ENCODE assay signal across 22 mouse cellular contexts in genomic region chr7:123130198-123130597, GRCm38 (mm10). TPM values are rescaled to one million over a fixed set of nuclear protein-coding genes. Genes with fewer than 3 reads are reported as not detected.
DNase-seq lines count a peak whose midpoint lies in the region; ATAC-seq and TF ChIP-seq lines count a peak whose summit lies in the region.
"Had no signal": no experiment of that assay in that cellular context is flagged by ENCODE, and none has a peak within 500 bp of the region (broad histone marks: within the 10 kb centered on the region; RNA-seq: fewer than 3 reads in every experiment).

No protein-coding gene starts in this region.

- H3K27ac ChIP-seq in gastrocnemius, adult 2 months: peak overlapping the region; percentile 46
- H3K27ac ChIP-seq in liver, postnatal 0 days (ENCODE audit: low read depth): 0 out of 2 replicates have a peak overlapping the region, but pooled peaks have one; percentile 18
- H3K27ac ChIP-seq in liver, embryonic 11.5 days (ENCODE audit: low read depth, low read length): no peak overlapping the region
- peak overlapping the region; percentile 72 for H3K27ac ChIP-seq in bone marrow macrophage, adult 2 months (ENCODE audit: insufficient read depth, low read depth, low read length)
- H3K27ac ChIP-seq: kidney, embryonic 15.5 days; liver, embryonic 13.5 days; lung, embryonic 15.5 days; midbrain, embryonic 12.5 days; stomach, postnatal 0 days had no signal

- no peak overlapping the region for H3K4me2 ChIP-seq in liver, postnatal 0 days (ENCODE audit: low read depth, low read length)
- H3K4me2 ChIP-seq in liver, embryonic 11.5 days: no peak overlapping the region
- H3K4me2 ChIP-seq: heart, embryonic 11.5 days; kidney, embryonic 15.5 days; liver, embryonic 13.5 days; lung, embryonic 15.5 days; midbrain, embryonic 12.5 days had no signal

- ATAC-seq in liver, postnatal 0 days: no peak
- no peak for ATAC-seq in liver, embryonic 11.5 days (replicated peaks; ENCODE audit: low FRiP score)

- intact Hi-C loops in gastrocnemius, adult 2 months (cut with DNase I): no loop called here

- peaks cover 28% of the 10 kb centered on the region for H3K4me1 ChIP-seq in liver, postnatal 0 days (ENCODE audit: insufficient read depth)
- peaks cover 22% of the 10 kb centered on the region for H3K4me1 ChIP-seq in liver, embryonic 11.5 days (replicated peaks; ENCODE audit: control insufficient read depth, insufficient read depth, low read length)
- H3K4me1 ChIP-seq in bone marrow macrophage, adult 2 months (ENCODE audit: control insufficient read depth, insufficient read depth, low read length): peaks cover 35% of the 10 kb centered on the region

- DNase-seq in gastrocnemius, adult 2 months: no peak
- DNase-seq in gastrocnemius, adult 8-10 months (ENCODE audit: low spot score in 2 of 2): no peak
- DNase-seq in liver, postnatal 0 days: no peak
- DNase-seq in liver, embryonic 11.5 days (ENCODE audit: low spot score): no peak
- DNase-seq in embryo, embryonic 9.5 days (ENCODE audit: extremely low spot score): no peak
- no peak for DNase-seq in lung, postnatal 4 days
- DNase-seq in layer of hippocampus, adult 8-10 months (ENCODE audit: low spot score in 2 of 2): no peak
- DNase-seq: adrenal gland, postnatal 25 days; B cell, adult 2 months; cerebellum, adult 11-12 months; cerebellum, postnatal 10 days; gastrocnemius, postnatal 10 days; kidney, adult 11 months; kidney, postnatal 36 days; layer of hippocampus, adult 9-11 months; liver, embryonic 13.5 days had no signal

- TF ChIP-seq CTCF in gastrocnemius, adult 2 months (IDR thresholded peaks at IDR 0.05): no peak
- no peak for TF ChIP-seq CTCF in liver, postnatal 0 days (IDR thresholded peaks at IDR 0.05; ENCODE audit: low read depth)
- TF ChIP-seq CTCF in bone marrow macrophage, adult 2 months (IDR thresholded peaks at IDR 0.05; ENCODE audit: low read depth, low read length): no peak

- TF ChIP-seq POLR2A in bone marrow macrophage, adult 2 months (IDR thresholded peaks at IDR 0.05; ENCODE audit: borderline replicate concordance, low read depth, low read length): no peak

- no peaks in the 10 kb centered on the region for H3K27me3 ChIP-seq in liver, postnatal 0 days (ENCODE audit: insufficient read depth, low read length)
- no peaks in the 10 kb centered on the region for H3K27me3 ChIP-seq in liver, embryonic 11.5 days (replicated peaks; ENCODE audit: control insufficient read depth, insufficient read depth, low read length)
- H3K27me3 ChIP-seq: kidney, embryonic 15.5 days; liver, embryonic 13.5 days; lung, embryonic 15.5 days; midbrain, embryonic 12.5 days had no signal

- TF ChIP-seq EP300 in liver, postnatal 0 days (IDR thresholded peaks at IDR 0.05; ENCODE audit: low read depth): no peak

- no peaks in the 10 kb centered on the region for H3K9me3 ChIP-seq in liver, postnatal 0 days (ENCODE audit: low read length)
- no peaks in the 10 kb centered on the region for H3K9me3 ChIP-seq in liver, embryonic 11.5 days (ENCODE audit: control insufficient read depth, low read length)
- H3K9me3 ChIP-seq: kidney, embryonic 15.5 days; liver, embryonic 13.5 days; lung, embryonic 15.5 days; midbrain, embryonic 12.5 days had no signal

- no peak overlapping the region for H3K9ac ChIP-seq in liver, postnatal 0 days (replicated peaks)
- H3K9ac ChIP-seq in liver, embryonic 11.5 days (ENCODE audit: low read depth, low read length): no peak overlapping the region
- H3K9ac ChIP-seq: kidney, embryonic 15.5 days; liver, embryonic 13.5 days; lung, embryonic 15.5 days; midbrain, embryonic 12.5 days had no signal

- H3K4me3 ChIP-seq in gastrocnemius, adult 2 months: no peak overlapping the region
- no peak overlapping the region for H3K4me3 ChIP-seq in liver, postnatal 0 days (ENCODE audit: low read depth, low read length)
- no peak overlapping the region for H3K4me3 ChIP-seq in liver, embryonic 11.5 days (ENCODE audit: low read depth, low read length)
- H3K4me3 ChIP-seq in bone marrow macrophage, adult 2 months (ENCODE audit: insufficient read depth, low read length): no peak overlapping the region
- H3K4me3 ChIP-seq: kidney, embryonic 15.5 days; liver, embryonic 13.5 days; lung, embryonic 15.5 days; midbrain, embryonic 12.5 days had no signal

- H3K36me3 ChIP-seq in liver, postnatal 0 days (replicated peaks; ENCODE audit: insufficient read depth, low read length): peaks cover 25% of the 10 kb centered on the region
- no peaks in the 10 kb centered on the region; the same call in 1 of the 2 replicates for H3K36me3 ChIP-seq in liver, embryonic 11.5 days (ENCODE audit: control insufficient read depth, insufficient read depth, low read length)

- 28% methylated on average over 2 of the region's 2 CpGs for WGBS in liver, postnatal 0 days (ENCODE audit: insufficient replicate concordance)
- WGBS in liver, embryonic 11.5 days: 31% methylated on average over 2 of the region's 2 CpGs

RNA-seq across cellular contexts. Expression of gene Tnrc6a, which starts 6.5 kb away (rescaled TPM):
- total RNA-seq in gastrocnemius, adult 2 months (2021): 10 to 100 TPM; 24.1 to 26.2 TPM
- total RNA-seq in gastrocnemius, adult 8-10 months (2022): 10 to 100 TPM; 20.4 to 26.6 (median 22.1) TPM
- 26.8 and 28.9 TPM in 2 replicates for polyA plus RNA-seq in liver, postnatal 0 days (2015; fragmentation: Nextera tagmentation; extraction: Ambion mirVana)
- 36.4 and 41.1 TPM in 2 replicates for polyA plus RNA-seq in liver, embryonic 11.5 days (2014; fragmentation: Nextera tagmentation; extraction: Ambion mirVana)
- polyA plus RNA-seq in bone marrow macrophage, adult 2 months (2012; ENCODE audit: insufficient read depth, insufficient read length, missing spikeins): 69.1 and 76.8 TPM in 2 replicates
- 10 to 100 TPM; 58.1 to 64.8 (median 60.8) TPM for total RNA-seq in layer of hippocampus, adult 8-10 months (2022)
